Mouse (Mus musculus): ENCODE measurements around the gene Slc24a3.

DNA sequence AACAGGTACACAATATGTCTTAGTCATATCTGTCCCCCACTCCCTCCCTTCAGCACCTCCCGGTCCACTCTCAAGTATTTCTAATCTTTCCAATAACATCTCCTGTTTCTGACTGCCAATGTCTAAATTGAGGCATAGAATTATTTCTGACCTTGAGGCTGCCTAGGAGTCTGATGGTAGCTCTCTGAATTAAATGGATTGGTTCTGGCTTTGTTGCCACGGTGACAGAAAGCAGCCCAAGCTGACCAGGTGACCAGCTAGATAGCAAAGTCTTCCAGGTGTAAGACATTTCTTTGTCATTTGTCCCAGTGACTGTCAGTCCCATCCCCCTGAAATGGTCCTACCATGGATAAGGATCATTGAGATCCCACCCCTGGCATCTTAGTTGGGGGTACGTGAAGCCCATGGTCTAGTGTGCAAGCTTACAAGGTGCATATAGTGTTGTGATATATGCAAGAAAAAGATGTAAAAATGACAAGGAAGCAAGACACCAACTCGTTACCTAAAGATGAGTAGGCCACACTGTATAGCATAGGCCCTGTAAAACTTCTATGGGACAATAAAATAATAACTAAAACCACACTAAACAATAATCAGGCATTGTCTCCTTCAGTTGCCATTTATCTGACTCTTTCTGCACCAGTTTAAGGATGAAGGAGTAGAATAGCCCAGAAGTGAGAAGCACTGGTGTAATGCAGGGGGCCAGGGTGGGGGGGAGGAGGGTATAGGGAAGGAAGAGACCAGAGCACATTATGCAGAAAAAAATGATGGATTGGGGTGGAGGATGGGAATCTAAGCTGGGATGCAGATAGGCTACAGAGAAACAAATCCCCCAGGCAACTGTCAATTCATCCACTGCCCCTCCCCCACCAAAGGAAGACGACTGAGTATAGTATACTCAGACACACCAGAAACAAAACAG lies 253.7 kb downstream of the Slc24a3 start:
- no peak for TF ChIP-seq GATA1 (IDR thresholded peaks at IDR 0.05; ENCODE audit: borderline replicate concordance, low read length)
- no peak for TF ChIP-seq FLI1 (IDR thresholded peaks at IDR 0.05; ENCODE audit: low read length)
